Mouse (Mus musculus) C2C12 (cell line): ENCODE results near the gene Adgrv1. TPM values are rescaled to one million over a fixed set of nuclear protein-coding genes. Genes with fewer than 3 reads are reported as not detected.

ENCODE experiments used
- H3K27me3 ChIP-seq: one replicate; pipeline ENCODE4 v1.6.1; 2011; ENCODE audit not compliant: control insufficient read depth, insufficient read depth, insufficient read length
- H3K36me3 ChIP-seq: one replicate; pipeline ENCODE4 v1.6.1; 2011; ENCODE audit not compliant: control insufficient read depth, insufficient read depth
- H3K4me3 ChIP-seq: one replicate; pipeline ENCODE4 v1.5.1; 2011; ENCODE audit warnings: mild to moderate bottlenecking, control low read depth; ENCODE audit not compliant: poor library complexity, insufficient read depth, severe bottlenecking
- H3K79me2 ChIP-seq: one replicate; pipeline ENCODE4 v1.6.1; 2011; ENCODE audit not compliant: control insufficient read depth, insufficient read depth
- H3K79me3 ChIP-seq: one replicate; pipeline ENCODE4 v1.6.1; 2011; ENCODE audit warnings: low read depth, control low read depth
- H3ac ChIP-seq: one replicate; pipeline ENCODE3; 2011; ENCODE audit warnings: low read depth; ENCODE audit not compliant: control insufficient read depth, insufficient read length
- CEBPB ChIP-seq: IDR thresholded peaks from one replicate; pipeline ENCODE4 v1.6.1; 2011; ENCODE audit warnings: low read depth, mild to moderate bottlenecking, control low read depth, moderate library complexity
- CTCF ChIP-seq: IDR thresholded peaks from one replicate; pipeline ENCODE4 v1.5.1; 2011; ENCODE audit not compliant: control insufficient read depth, insufficient read depth, insufficient read length
- FOSL1 ChIP-seq: IDR thresholded peaks from one replicate; pipeline ENCODE4 v1.8.0; 2011; ENCODE audit warnings: mild to moderate bottlenecking, low read length; ENCODE audit not compliant: poor library complexity, insufficient read depth, severe bottlenecking
- MAX ChIP-seq: IDR thresholded peaks from one replicate; pipeline ENCODE4 v1.6.1; 2011; ENCODE audit warnings: mild to moderate bottlenecking, control low read depth
- MYOD1 ChIP-seq: IDR thresholded peaks from one replicate; pipeline ENCODE4 v1.6.1; 2011; ENCODE audit warnings: low read depth; ENCODE audit not compliant: control insufficient read depth, insufficient read length
- MYOG ChIP-seq: IDR thresholded peaks from one replicate; pipeline ENCODE4 v1.6.1; 2011; ENCODE audit not compliant: control insufficient read depth, insufficient read length; ENCODE audit errors: extremely low read depth
- USF1 ChIP-seq: IDR thresholded peaks from one replicate; pipeline ENCODE4 v1.6.1; 2011; ENCODE audit warnings: low read depth, mild to moderate bottlenecking, control low read depth, moderate library complexity
- polyA plus RNA-seq: library from polyadenylated mRNA; unstranded; fragments of >200 nt; fragmentation: generic; extraction: Trizol; gene quantifications from one replicate; pipeline ENCODE4 v1.2.1, GENCODE M21; 2012; ENCODE audit warnings: missing spikeins

The Adgrv1 gene
- polyA plus RNA-seq, 1 experiment: 0.18 TPM

GRCm38 (mm10) chr13:81109676-81110075 is 523.3 kb downstream of the Adgrv1 start:
- Histone ChIP-seq H3K79me2 (no peaks in the 10 kb centered on the region), H3K27me3 (no peaks in the 10 kb centered on the region), H3K4me3 (no peak overlapping the region), H3K36me3 (no peaks in the 10 kb centered on the region), H3K79me3 (no peaks in the 10 kb centered on the region), H3ac (no peak overlapping the region)
- TF ChIP-seq CEBPB (no peak), MYOD1 (no peak), MAX (no peak), FOSL1 (no peak), CTCF (no peak), USF1 (no peak), MYOG (no peak)

- H3ac ChIP-seq: no peak overlapping the region
- TF ChIP-seq MYOG (no peak), USF1 (no peak), FOSL1 (no peak), CTCF (no peak), MAX (no peak), MYOD1 (no peak), CEBPB (no peak)
- H3K27me3 ChIP-seq: no peaks in the 10 kb centered on the region
- H3K79me2 ChIP-seq: no peaks in the 10 kb centered on the region
- no peak overlapping the region for H3K4me3 ChIP-seq
- no peaks in the 10 kb centered on the region for H3K79me3 ChIP-seq
- H3K36me3 ChIP-seq: no peaks in the 10 kb centered on the region
These were observed 524.2 kb downstream of the Adgrv1 start for GRCm38 (mm10) chr13:81108526-81109302.

- Histone ChIP-seq H3ac (no peak overlapping the region), H3K79me2 (no peaks in the 10 kb centered on the region), H3K79me3 (no peaks in the 10 kb centered on the region), H3K36me3 (no peaks in the 10 kb centered on the region), H3K27me3 (no peaks in the 10 kb centered on the region), H3K4me3 (no peak overlapping the region)
- no peak for TF ChIP-seq CTCF
- TF ChIP-seq USF1: no peak
- no peak for TF ChIP-seq FOSL1
- TF ChIP-seq CEBPB: no peak
- no peak for TF ChIP-seq MYOG
- TF ChIP-seq MYOD1: no peak
- TF ChIP-seq MAX: no peak
These were observed 525.5 kb downstream of the Adgrv1 start for GRCm38 (mm10) chr13:81107436-81107835.

GRCm38 (mm10) chr13:81103794-81104193 is 529.2 kb downstream of the Adgrv1 start:
- Histone ChIP-seq H3K79me2 (no peaks in the 10 kb centered on the region), H3K36me3 (no peaks in the 10 kb centered on the region), H3K27me3 (no peaks in the 10 kb centered on the region), H3K79me3 (no peaks in the 10 kb centered on the region), H3K4me3 (no peak overlapping the region), H3ac (no peak overlapping the region)
- TF ChIP-seq CTCF (no peak), MYOD1 (no peak), FOSL1 (no peak), USF1 (no peak), CEBPB (peak; percentile 54)

GRCm38 (mm10) chr13:81096424-81096823 is 536.5 kb downstream of the Adgrv1 start:
- TF ChIP-seq MAX (no peak), CEBPB (no peak), CTCF (no peak), MYOD1 (no peak), USF1 (no peak), MYOG (no peak)

GRCm38 (mm10) chr13:81094513-81094912 is 538.4 kb downstream of the Adgrv1 start:
- Histone ChIP-seq H3K27me3 (no peaks in the 10 kb centered on the region), H3K79me3 (no peaks in the 10 kb centered on the region), H3ac (no peak overlapping the region), H3K79me2 (no peaks in the 10 kb centered on the region), H3K4me3 (no peak overlapping the region), H3K36me3 (no peaks in the 10 kb centered on the region)
- no peak for TF ChIP-seq USF1
- no peak for TF ChIP-seq CTCF
- no peak for TF ChIP-seq MAX
- no peak for TF ChIP-seq MYOD1
- TF ChIP-seq FOSL1: no peak
- no peak for TF ChIP-seq CEBPB
- TF ChIP-seq MYOG: no peak

More at GRCm38 (mm10) chr13:81096424-81096823, 536.5 kb downstream of the Adgrv1 start:
- H3K27me3 ChIP-seq: no peaks in the 10 kb centered on the region
- no peak overlapping the region for H3K4me3 ChIP-seq
- H3K79me3 ChIP-seq: no peaks in the 10 kb centered on the region
- no peak overlapping the region for H3ac ChIP-seq
- H3K36me3 ChIP-seq: no peaks in the 10 kb centered on the region
- no peaks in the 10 kb centered on the region for H3K79me2 ChIP-seq
